Mouse (Mus musculus): Measurements from ENCODE around the gene Gabra4.

GRCm38 (mm10) chr5:71545554-71545953 lies 112.6 kb downstream of the Gabra4 start:
- no peak for TF ChIP-seq CTCF (conservative IDR thresholded peaks at IDR 0.05; ENCODE audit: insufficient read depth, insufficient read length, low read depth, low read length)
- TF ChIP-seq POLR2A (IDR thresholded peaks at IDR 0.05; ENCODE audit: low read depth, low read length) = no peak
